Mouse (Mus musculus): ENCODE results near the gene Camkmt. TPM values are rescaled to one million over a fixed set of nuclear protein-coding genes. Genes with fewer than 3 reads are reported as not detected.

The Camkmt gene
- polyA plus RNA-seq, 1 experiment from 2014 or later, result 19.3 TPM

DNA sequence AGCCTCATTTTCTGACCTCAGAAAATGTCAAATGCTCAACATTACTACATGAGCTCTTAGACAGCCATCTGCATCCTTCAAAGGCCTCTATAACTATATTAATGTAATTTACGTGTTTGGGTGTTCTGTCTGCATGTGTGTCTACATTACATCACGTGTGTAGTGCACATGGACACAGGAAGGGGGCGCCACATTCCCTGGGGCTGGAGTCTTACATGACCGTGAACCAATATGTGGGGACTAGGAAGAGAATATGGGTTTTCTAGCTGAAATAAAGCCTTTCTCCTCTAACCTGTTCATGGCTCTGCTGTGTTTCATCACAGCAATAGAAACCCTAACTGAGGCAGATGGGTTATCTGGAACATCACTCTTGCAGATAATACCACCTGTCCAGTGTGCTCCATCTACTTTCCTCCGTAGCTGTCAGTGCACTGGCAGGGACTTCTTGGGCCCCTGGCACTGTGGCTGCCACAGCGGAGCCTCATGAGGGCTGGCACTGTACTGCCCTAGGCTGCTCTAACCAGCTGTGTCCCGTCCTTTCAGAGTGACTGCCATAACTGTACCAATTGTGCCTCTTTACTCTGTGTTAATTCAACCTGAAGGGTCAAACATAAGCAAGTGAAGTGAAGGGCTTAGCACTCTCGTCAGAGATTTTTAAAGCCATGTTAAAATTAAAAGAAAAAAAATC lies 19.1 kb upstream of the Camkmt start:
- no peaks in the 10 kb centered on the region for H3K9me3 ChIP-seq
- H3K27ac ChIP-seq (replicated peaks), result no peak overlapping the region
- ATAC-seq (replicated peaks), result no peak
- H3K36me3 ChIP-seq, result peaks cover 42% of the 10 kb centered on the region
- peaks cover 10% of the 10 kb centered on the region; the same call in 1 of the 2 replicates for H3K4me1 ChIP-seq
- H3K27me3 ChIP-seq, result no peaks in the 10 kb centered on the region
- 86% methylated on average over 8 of the region's 8 CpGs for WGBS
- no peak overlapping the region for H3K9ac ChIP-seq (replicated peaks)
- H3K4me2 ChIP-seq (replicated peaks), result no peak overlapping the region
- no peak overlapping the region for H3K4me3 ChIP-seq

GRCm38 (mm10) chr17:85072383-85072782 lies 18.0 kb upstream of the Camkmt start:
- Histone ChIP-seq H3K36me3 (peaks cover 47% of the 10 kb centered on the region), H3K9ac (replicated peaks) (no peak overlapping the region), H3K9me3 (no peaks in the 10 kb centered on the region), H3K4me2 (replicated peaks) (no peak overlapping the region), H3K4me3 (no peak overlapping the region), H3K27ac (replicated peaks) (0 out of 2 replicates have a peak overlapping the region, but pooled peaks have one; percentile 20), H3K27me3 (no peaks in the 10 kb centered on the region), H3K4me1 (peaks cover 10% of the 10 kb centered on the region; the same call in 1 of the 2 replicates)
- 0 out of 2 replicates have a peak, but pooled peaks have one; percentile 32 for ATAC-seq (replicated peaks)
- WGBS, result 10% methylated on average over 11 of the region's 11 CpGs

DNA sequence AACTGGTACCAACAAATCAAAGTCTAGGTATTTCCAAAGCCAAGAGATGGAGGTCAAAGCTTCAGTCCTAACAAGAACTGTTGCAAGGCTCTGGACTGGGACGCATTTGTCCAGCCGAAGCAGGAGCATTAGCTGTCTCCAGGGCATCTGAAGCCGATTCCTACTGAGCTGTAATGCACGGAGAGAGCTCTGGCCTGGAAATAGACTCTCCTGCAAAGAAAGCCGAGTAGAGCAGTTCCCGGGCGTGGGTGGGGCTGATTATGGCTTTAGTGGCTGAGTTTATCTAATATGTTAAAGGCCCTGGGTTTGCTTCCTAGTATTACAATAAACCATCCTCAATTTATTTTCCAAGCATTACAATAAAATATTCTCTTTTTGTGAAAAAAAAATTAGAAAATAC lies 17.1 kb upstream of the Camkmt start:
- H3K9ac ChIP-seq (replicated peaks), result no peak overlapping the region
- 31% methylated on average over 7 of the region's 7 CpGs for WGBS
- H3K27ac ChIP-seq (replicated peaks), result no peak overlapping the region
- H3K4me1 ChIP-seq, result peaks cover 10% of the 10 kb centered on the region; the same call in 1 of the 2 replicates
- 0 out of 2 replicates have a peak, but pooled peaks have one; percentile 4 for ATAC-seq (replicated peaks)
- no peak overlapping the region for H3K4me3 ChIP-seq
- H3K36me3 ChIP-seq, result peaks cover 52% of the 10 kb centered on the region
- no peaks in the 10 kb centered on the region for H3K9me3 ChIP-seq
- no peak overlapping the region for H3K4me2 ChIP-seq (replicated peaks)
- no peaks in the 10 kb centered on the region for H3K27me3 ChIP-seq

DNA sequence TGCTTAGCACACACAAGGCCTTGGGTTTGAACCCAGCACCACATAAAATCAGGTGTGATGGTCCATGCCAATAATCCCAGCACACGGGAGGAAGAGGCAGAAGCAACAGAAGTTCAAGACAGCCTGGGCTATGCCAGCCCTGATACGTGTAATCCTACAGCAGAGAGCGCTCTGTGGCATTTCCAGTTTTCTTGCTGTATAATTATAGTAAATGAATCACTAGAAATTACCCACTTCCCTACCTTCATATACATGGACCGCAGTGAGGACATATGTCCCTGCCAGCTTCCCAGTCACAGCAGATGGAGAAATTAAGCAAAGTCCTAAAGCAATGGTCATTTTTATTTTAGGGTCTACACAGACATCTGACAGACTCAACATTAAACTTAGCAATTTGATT lies 16.3 kb upstream of the Camkmt start:
- Histone ChIP-seq H3K27me3 (no peaks in the 10 kb centered on the region), H3K27ac (replicated peaks) (no peak overlapping the region), H3K36me3 (peaks cover 54% of the 10 kb centered on the region), H3K9ac (replicated peaks) (no peak overlapping the region), H3K4me3 (no peak overlapping the region), H3K9me3 (no peaks in the 10 kb centered on the region), H3K4me2 (replicated peaks) (no peak overlapping the region), H3K4me1 (peaks cover 10% of the 10 kb centered on the region; the same call in 1 of the 2 replicates)
- WGBS, result 90% methylated on average over 4 of the region's 4 CpGs
- no peak for ATAC-seq (replicated peaks)

- Histone ChIP-seq H3K4me1 (no peaks in the 10 kb centered on the region), H3K4me2 (replicated peaks) (no peak overlapping the region), H3K9me3 (no peaks in the 10 kb centered on the region), H3K27ac (replicated peaks) (no peak overlapping the region), H3K9ac (replicated peaks) (no peak overlapping the region), H3K27me3 (no peaks in the 10 kb centered on the region), H3K36me3 (peaks cover 48% of the 10 kb centered on the region), H3K4me3 (no peak overlapping the region)
- WGBS, result 79% methylated on average over 3 of the region's 3 CpGs
- no peak for ATAC-seq (replicated peaks)
These were observed 11.1 kb upstream of the Camkmt start for GRCm38 (mm10) chr17:85079276-85079675.

DNA sequence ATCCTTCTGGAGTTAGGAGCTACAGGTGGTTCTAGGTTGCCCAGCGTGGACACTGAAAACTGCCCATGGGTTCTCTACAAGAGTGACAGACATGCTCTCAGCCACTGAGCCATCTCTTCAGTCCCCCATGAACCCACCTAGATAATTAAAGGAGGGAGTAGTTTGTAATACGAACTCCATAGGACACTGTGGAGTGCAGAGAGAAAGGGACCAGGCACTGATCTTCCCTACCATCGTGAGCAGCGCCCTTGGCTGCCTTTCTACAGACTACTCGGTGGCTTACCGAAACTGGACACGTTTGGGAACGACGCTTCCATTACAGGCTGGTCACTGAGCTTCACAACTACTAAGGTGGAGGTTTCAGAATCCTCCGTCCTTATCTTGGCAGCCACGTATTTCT lies 9.6 kb upstream of the Camkmt start:
- Histone ChIP-seq H3K4me2 (replicated peaks) (no peak overlapping the region), H3K27me3 (no peaks in the 10 kb centered on the region), H3K36me3 (peaks cover 43% of the 10 kb centered on the region), H3K4me3 (no peak overlapping the region), H3K4me1 (no peaks in the 10 kb centered on the region), H3K27ac (replicated peaks) (no peak overlapping the region), H3K9me3 (no peaks in the 10 kb centered on the region), H3K9ac (replicated peaks) (no peak overlapping the region)
- ATAC-seq (replicated peaks), result no peak
- WGBS, result 97% methylated on average over 11 of the region's 11 CpGs

GRCm38 (mm10) chr17:85085335-85085734 lies 5.0 kb upstream of the Camkmt start:
- Histone ChIP-seq H3K4me3 (no peak overlapping the region), H3K27ac (replicated peaks) (no peak overlapping the region), H3K4me2 (replicated peaks) (no peak overlapping the region), H3K9me3 (no peaks in the 10 kb centered on the region), H3K27me3 (no peaks in the 10 kb centered on the region), H3K36me3 (peaks cover 10% of the 10 kb centered on the region), H3K9ac (replicated peaks) (no peak overlapping the region), H3K4me1 (peaks cover 17% of the 10 kb centered on the region)
- no peak for ATAC-seq (replicated peaks)
- WGBS, result 94% methylated on average over 2 of the region's 2 CpGs

- Histone ChIP-seq H3K27me3 (no peaks in the 10 kb centered on the region), H3K9ac (replicated peaks) (no peak overlapping the region), H3K4me2 (replicated peaks) (no peak overlapping the region), H3K4me3 (no peak overlapping the region), H3K9me3 (no peaks in the 10 kb centered on the region), H3K27ac (replicated peaks) (no peak overlapping the region), H3K4me1 (peaks cover 23% of the 10 kb centered on the region), H3K36me3 (peaks cover under 1% of the 10 kb centered on the region; the same call in 1 of the 2 replicates)
- no peak for ATAC-seq (replicated peaks)
- 97% methylated on average over 1 of the region's 1 CpGs for WGBS
These were observed 3.9 kb upstream of the Camkmt start for GRCm38 (mm10) chr17:85086501-85086900.

- WGBS, result 85% methylated on average over 5 of the region's 5 CpGs
- Histone ChIP-seq H3K9ac (replicated peaks) (no peak overlapping the region), H3K27ac (replicated peaks) (no peak overlapping the region)
These were observed 2.8 kb upstream of the Camkmt start for GRCm38 (mm10) chr17:85087591-85087990.

DNA sequence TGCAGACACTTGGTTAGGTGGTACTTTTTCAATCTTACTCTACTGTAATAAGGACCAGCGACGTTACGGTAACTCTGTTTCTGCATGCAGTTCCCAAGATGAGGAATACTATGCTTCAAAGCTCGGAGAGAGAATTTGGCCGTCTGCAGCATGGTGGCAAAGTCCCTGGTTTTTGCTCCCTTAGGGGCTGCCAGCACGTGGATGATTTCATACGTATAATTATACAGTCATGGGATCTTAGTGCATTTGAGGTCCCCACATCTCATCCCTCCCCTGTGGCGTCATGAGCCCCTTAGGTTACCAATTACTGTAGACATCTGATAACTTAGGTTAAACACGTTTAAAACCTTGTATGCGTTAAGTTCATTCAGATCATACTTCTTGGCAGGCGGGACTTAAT lies 2.0 kb upstream of the Camkmt start:
- WGBS, result 88% methylated on average over 11 of the region's 11 CpGs
- Histone ChIP-seq H3K4me1 (peaks cover 24% of the 10 kb centered on the region), H3K4me2 (replicated peaks) (no peak overlapping the region)

More at GRCm38 (mm10) chr17:85087591-85087990, 2.8 kb upstream of the Camkmt start:
- ATAC-seq (replicated peaks), result no peak
- H3K9me3 ChIP-seq, result no peaks in the 10 kb centered on the region
- H3K4me3 ChIP-seq, result no peak overlapping the region
- H3K4me2 ChIP-seq (replicated peaks), result no peak overlapping the region
- no peaks in the 10 kb centered on the region for H3K27me3 ChIP-seq
- H3K4me1 ChIP-seq, result peaks cover 24% of the 10 kb centered on the region
- H3K36me3 ChIP-seq, result no peaks in the 10 kb centered on the region

DNA sequence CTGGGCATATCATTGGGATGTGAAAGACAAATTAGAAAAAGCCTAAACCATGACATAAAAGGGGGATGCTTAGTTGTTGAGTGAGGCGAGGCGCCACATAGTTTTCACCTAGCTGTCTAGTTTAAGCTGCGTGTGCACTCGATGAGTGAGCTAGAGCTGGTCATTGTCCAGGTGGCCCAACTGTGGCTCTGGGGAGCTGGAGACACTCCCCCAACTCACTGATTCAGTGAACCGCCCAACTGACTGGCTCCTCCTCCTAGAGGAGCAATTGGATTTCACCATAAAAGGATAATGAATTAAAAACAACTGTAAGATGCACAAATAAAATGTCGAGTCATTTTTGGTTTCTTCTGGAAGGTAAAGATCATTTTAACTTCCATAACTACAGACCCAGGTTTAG lies 1.3 kb upstream of the Camkmt start:
- H3K4me2 ChIP-seq (replicated peaks), result peak overlapping the region; percentile 94
- H3K27ac ChIP-seq (replicated peaks), result no peak overlapping the region
- H3K27me3 ChIP-seq, result no peaks in the 10 kb centered on the region
- WGBS, result 42% methylated on average over 6 of the region's 6 CpGs
- H3K9me3 ChIP-seq, result no peaks in the 10 kb centered on the region
- peak overlapping the region; percentile 100 for H3K4me3 ChIP-seq
- ATAC-seq (replicated peaks), result no peak
- no peaks in the 10 kb centered on the region for H3K36me3 ChIP-seq
- H3K9ac ChIP-seq (replicated peaks), result peak overlapping the region; percentile 88
- H3K4me1 ChIP-seq, result peaks cover 24% of the 10 kb centered on the region

More for the DNA sequence above, 2.0 kb upstream of the Camkmt start:
- Histone ChIP-seq H3K9me3 (no peaks in the 10 kb centered on the region), H3K36me3 (no peaks in the 10 kb centered on the region), H3K4me3 (no peak overlapping the region), H3K27me3 (no peaks in the 10 kb centered on the region), H3K27ac (replicated peaks) (no peak overlapping the region), H3K9ac (replicated peaks) (no peak overlapping the region)
- ATAC-seq (replicated peaks), result no peak

DNA sequence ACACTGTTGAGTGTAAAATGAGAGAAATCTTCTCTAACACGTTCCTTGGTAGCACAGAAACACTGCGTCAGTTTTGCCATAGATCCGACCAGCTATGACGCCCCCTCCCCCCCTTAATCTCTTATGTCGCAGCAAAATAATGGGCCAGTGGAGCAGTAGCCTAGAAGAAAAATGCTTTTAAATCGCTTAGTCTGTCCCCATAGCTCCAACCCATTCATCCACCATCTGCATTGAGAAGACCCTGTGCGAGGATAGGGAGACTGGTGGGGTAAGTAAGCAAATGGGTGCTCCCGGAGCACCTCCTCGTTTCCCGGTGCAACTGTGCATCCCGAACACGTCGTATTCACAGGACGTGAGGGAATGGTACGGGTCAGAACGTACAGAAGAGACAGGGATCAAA lies 731 bp upstream of the Camkmt start:
- Histone ChIP-seq H3K36me3 (no peaks in the 10 kb centered on the region), H3K9ac (replicated peaks) (peak overlapping the region; percentile 88), H3K27me3 (no peaks in the 10 kb centered on the region), H3K4me2 (replicated peaks) (peak overlapping the region; percentile 94), H3K4me3 (peak overlapping the region; percentile 100), H3K9me3 (no peaks in the 10 kb centered on the region), H3K27ac (replicated peaks) (peak overlapping the region; percentile 89), H3K4me1 (peaks cover 24% of the 10 kb centered on the region)
- peak; percentile 11 for ATAC-seq (replicated peaks)
- WGBS, result under 1% methylated on average over 16 of the region's 16 CpGs

DNA sequence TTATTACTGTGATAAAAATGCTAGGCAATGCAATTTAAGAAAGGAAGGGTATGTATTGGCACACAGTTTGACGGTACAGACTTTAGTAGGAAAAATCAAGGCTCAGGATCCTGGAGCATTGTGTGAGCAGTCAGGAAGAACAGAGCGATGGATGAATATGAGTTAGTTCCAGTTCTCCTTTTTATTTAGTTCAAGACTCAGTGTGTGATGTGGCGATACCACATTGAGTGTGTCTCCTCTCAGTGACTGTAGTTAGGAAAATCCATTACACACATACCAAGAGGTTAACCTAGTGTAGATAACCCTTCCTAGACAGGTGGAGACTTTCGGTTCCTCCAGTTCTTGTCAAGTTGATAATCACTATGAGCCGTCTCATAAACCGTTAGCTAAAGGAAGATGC lies 1.4 kb downstream of the Camkmt start:
- Histone ChIP-seq H3K9me3 (no peaks in the 10 kb centered on the region), H3K4me2 (replicated peaks) (no peak overlapping the region), H3K9ac (replicated peaks) (no peak overlapping the region), H3K4me1 (peaks cover 24% of the 10 kb centered on the region), H3K27ac (replicated peaks) (no peak overlapping the region), H3K4me3 (peak overlapping the region; percentile 100; the same call in 1 of the 2 replicates), H3K27me3 (no peaks in the 10 kb centered on the region), H3K36me3 (no peaks in the 10 kb centered on the region)
- no peak for ATAC-seq (replicated peaks)
- WGBS, result 92% methylated on average over 6 of the region's 6 CpGs
